Mouse (Mus musculus) limb, embryonic 14.5 days (tissue): ENCODE results near the gene Tnfrsf1b. TPM values are rescaled to one million over a fixed set of nuclear protein-coding genes. Genes with fewer than 3 reads are reported as not detected.

Experiments
- ATAC-seq: fragments of 200-750 bp; cut with Nextera tagmentation; 2 replicates; pipeline ENCODE4 v1.8.0; 2017; ENCODE audit warnings: low read depth, moderate number of reproducible peaks, moderate TSS enrichment; ENCODE audit not compliant: low FRiP score
- DNase-seq: peaks from one replicate; pipeline ENCODE4 v3.0.0-alpha.2; 2015; ENCODE audit warnings: low spot score
- H3K27ac ChIP-seq: fragments of 300-500 bp; sonication (generic); replicated peaks from 2 replicates; pipeline ENCODE4 v1.5.1; 2014; ENCODE audit warnings: low read depth, mild to moderate bottlenecking, low read length, moderate library complexity, mixed read lengths
- H3K27me3 ChIP-seq: fragments of 300-500 bp; sonication (generic); 2 replicates; pipeline ENCODE4 v1.6.1; 2014; ENCODE audit warnings: low read length, mixed read lengths; ENCODE audit not compliant: control insufficient read depth, insufficient read depth
- H3K36me3 ChIP-seq: fragments of 300-500 bp; sonication (generic); 2 replicates; pipeline ENCODE4 v1.6.1; 2014; ENCODE audit warnings: mild to moderate bottlenecking, low read length, moderate library complexity, mixed read lengths; ENCODE audit not compliant: control insufficient read depth, insufficient read depth
- H3K4me1 ChIP-seq: fragments of 300-500 bp; sonication (generic); 2 replicates; pipeline ENCODE4 v1.6.1; 2014; ENCODE audit warnings: antibody characterized with exemption, low read length, mixed read lengths; ENCODE audit not compliant: control insufficient read depth, insufficient read depth
- H3K4me2 ChIP-seq: fragments of 300-500 bp; sonication (generic); replicated peaks from 2 replicates; pipeline ENCODE4 v1.6.1; 2014; ENCODE audit warnings: low read depth, mild to moderate bottlenecking, low read length, moderate library complexity; ENCODE audit not compliant: severe bottlenecking
- H3K4me3 ChIP-seq: fragments of 300-500 bp; sonication (generic); replicated peaks from 2 replicates; pipeline ENCODE4 v1.5.1; 2014; ENCODE audit warnings: low read length
- H3K9ac ChIP-seq: fragments of 300-500 bp; sonication (generic); 2 replicates; pipeline ENCODE4 v1.6.1; 2014; ENCODE audit warnings: mild to moderate bottlenecking, low read depth, low read length, moderate library complexity; ENCODE audit not compliant: severe bottlenecking
- H3K9me3 ChIP-seq: fragments of 300-500 bp; sonication (generic); 2 replicates; pipeline ENCODE4 v1.6.1; 2016; ENCODE audit warnings: low read length; ENCODE audit not compliant: control insufficient read depth
- POLR2A ChIP-seq: fragments of 200-500 bp; IDR thresholded peaks from 2 replicates; pipeline ENCODE4 v1.8.0; 2012; ENCODE audit warnings: inconsistent platforms, mild to moderate bottlenecking, moderate library complexity, borderline replicate concordance; ENCODE audit not compliant: insufficient read depth, insufficient read length; ENCODE audit errors: extremely low read depth
- WGBS: fragments of 180-500 bp; shearing (Covaris S2); extraction: QIAGEN DNeasy Blood & Tissue Kit; methylation state at CpG from one replicate; pipeline ENCODE4 v1.1.7; 2014; 5-methylcytosine and 5-hydroxymethylcytosine counted together
- polyA plus RNA-seq, 2 experiments: library from polyadenylated mRNA; depleted of rRNA in 1 of 2; stranded (reverse) in 1 of 2; unstranded in 1 of 2; fragments of >200 nt; fragmentation: Nextera tagmentation in 1 of 2; extraction: Ambion mirVana in 1 of 2; gene quantifications; 2 replicates each; pipeline versions ENCODE4 v1.2.1 to v1.2.3; 2012 to 2014

The Tnfrsf1b gene
- polyA plus RNA-seq, 2 experiments = 3.5 to 3.9 TPM

- Histone ChIP-seq H3K4me2 (no peak overlapping the region), H3K9ac (no peak overlapping the region), H3K27ac (no peak overlapping the region), H3K4me3 (no peak overlapping the region), H3K9me3 (no peaks in the 10 kb centered on the region), H3K4me1 (no peaks in the 10 kb centered on the region), H3K36me3 (no peaks in the 10 kb centered on the region), H3K27me3 (no peaks in the 10 kb centered on the region)
- no peak for TF ChIP-seq POLR2A
- no peak for DNase-seq
- no peak for ATAC-seq
- 89% methylated on average over 5 of the region's 5 CpGs for WGBS
Measured at GRCm38 (mm10) chr4:145256144-145256543, 9.5 kb upstream of the Tnfrsf1b start.

GRCm38 (mm10) chr4:145254418-145254817, 7.7 kb upstream of the Tnfrsf1b start:
- no peak for ATAC-seq

GRCm38 (mm10) chr4:145252611-145253010, 5.9 kb upstream of the Tnfrsf1b start:
- no peak for TF ChIP-seq POLR2A
- no peak for ATAC-seq
- H3K36me3 ChIP-seq = no peaks in the 10 kb centered on the region
- H3K27me3 ChIP-seq = no peaks in the 10 kb centered on the region
- no peak overlapping the region for H3K4me2 ChIP-seq
- H3K4me3 ChIP-seq = no peak overlapping the region
- H3K9ac ChIP-seq = no peak overlapping the region
- 89% methylated on average over 8 of the region's 8 CpGs for WGBS
- no peak for DNase-seq
- H3K27ac ChIP-seq = no peak overlapping the region
- no peaks in the 10 kb centered on the region for H3K4me1 ChIP-seq
- H3K9me3 ChIP-seq = no peaks in the 10 kb centered on the region

More at GRCm38 (mm10) chr4:145254418-145254817, 7.7 kb upstream of the Tnfrsf1b start:
- Histone ChIP-seq H3K27ac (no peak overlapping the region), H3K36me3 (no peaks in the 10 kb centered on the region), H3K9ac (no peak overlapping the region), H3K4me1 (no peaks in the 10 kb centered on the region), H3K27me3 (no peaks in the 10 kb centered on the region), H3K9me3 (no peaks in the 10 kb centered on the region), H3K4me2 (no peak overlapping the region), H3K4me3 (no peak overlapping the region)
- 42% methylated on average over 13 of the region's 13 CpGs for WGBS
- no peak for TF ChIP-seq POLR2A
- no peak for DNase-seq

GRCm38 (mm10) chr4:145251546-145251945, 4.9 kb upstream of the Tnfrsf1b start:
- H3K27ac ChIP-seq = no peak overlapping the region
- ATAC-seq = no peak
- H3K9me3 ChIP-seq = no peaks in the 10 kb centered on the region
- no peak overlapping the region for H3K4me3 ChIP-seq
- no peak overlapping the region for H3K9ac ChIP-seq
- TF ChIP-seq POLR2A = no peak
- DNase-seq = no peak
- no peaks in the 10 kb centered on the region for H3K4me1 ChIP-seq
- no peaks in the 10 kb centered on the region for H3K36me3 ChIP-seq
- no peak overlapping the region for H3K4me2 ChIP-seq
- WGBS = 88% methylated on average over 4 of the region's 4 CpGs
- H3K27me3 ChIP-seq = peaks cover 6% of the 10 kb centered on the region

- Histone ChIP-seq H3K4me3 (no peak overlapping the region), H3K36me3 (no peaks in the 10 kb centered on the region), H3K27ac (no peak overlapping the region), H3K4me2 (no peak overlapping the region), H3K9me3 (no peaks in the 10 kb centered on the region), H3K9ac (no peak overlapping the region), H3K4me1 (no peaks in the 10 kb centered on the region), H3K27me3 (peaks cover 6% of the 10 kb centered on the region)
- ATAC-seq (no peak), DNase-seq (no peak)
- no peak for TF ChIP-seq POLR2A
- WGBS = 76% methylated on average over 4 of the region's 4 CpGs
Measured at GRCm38 (mm10) chr4:145250002-145250401, 3.3 kb upstream of the Tnfrsf1b start.

- Histone ChIP-seq H3K36me3 (no peaks in the 10 kb centered on the region), H3K4me3 (no peak overlapping the region), H3K27ac (no peak overlapping the region), H3K4me2 (no peak overlapping the region), H3K27me3 (peaks cover 6% of the 10 kb centered on the region), H3K4me1 (no peaks in the 10 kb centered on the region), H3K9me3 (no peaks in the 10 kb centered on the region), H3K9ac (no peak overlapping the region)
- no peak for DNase-seq
- 59% methylated on average over 2 of the region's 2 CpGs for WGBS
- no peak for TF ChIP-seq POLR2A
- ATAC-seq = no peak
Measured at GRCm38 (mm10) chr4:145247556-145247955, 886 bp upstream of the Tnfrsf1b start.
